Mouse (Mus musculus): ENCODE results near the gene Rpl36.
"Not testable (repeated sequence)": the region's sequence is repeated elsewhere in the genome, so short reads cannot be mapped to it uniquely, and the experiment has no call there.

The Rpl36 gene

DNA sequence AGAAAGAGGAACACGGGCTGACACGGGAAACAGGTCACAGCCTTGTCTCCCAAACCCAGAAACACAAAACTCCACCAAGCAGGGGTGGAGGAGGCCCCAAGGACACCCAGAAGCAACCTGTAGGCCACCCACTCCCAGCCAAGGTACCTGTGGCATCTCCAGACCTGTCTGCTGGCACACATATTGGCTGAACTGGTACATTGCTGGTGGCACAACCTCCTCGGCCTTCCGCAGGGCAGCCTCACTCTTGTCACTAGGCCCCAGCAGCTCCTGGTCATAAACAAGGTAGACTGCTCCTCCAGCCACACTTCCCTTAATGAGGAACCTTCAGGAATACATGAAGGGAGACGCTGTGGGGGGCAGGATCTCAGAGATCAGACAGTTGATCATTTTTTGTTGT, 4.5 kb upstream of the Rpl36 start:
- DNase-seq (ENCODE audit: low read depth, low spot score) = no peak

GRCm38 (mm10) chr17:56609452-56610171, 3.6 kb upstream of the Rpl36 start, which contains the start of gene 2410015M20Rik:
2410015M20Rik (minus strand) TSS chr17:56609771.
- peak; percentile 99 for DNase-seq (ENCODE audit: low read depth, low spot score)

DNA sequence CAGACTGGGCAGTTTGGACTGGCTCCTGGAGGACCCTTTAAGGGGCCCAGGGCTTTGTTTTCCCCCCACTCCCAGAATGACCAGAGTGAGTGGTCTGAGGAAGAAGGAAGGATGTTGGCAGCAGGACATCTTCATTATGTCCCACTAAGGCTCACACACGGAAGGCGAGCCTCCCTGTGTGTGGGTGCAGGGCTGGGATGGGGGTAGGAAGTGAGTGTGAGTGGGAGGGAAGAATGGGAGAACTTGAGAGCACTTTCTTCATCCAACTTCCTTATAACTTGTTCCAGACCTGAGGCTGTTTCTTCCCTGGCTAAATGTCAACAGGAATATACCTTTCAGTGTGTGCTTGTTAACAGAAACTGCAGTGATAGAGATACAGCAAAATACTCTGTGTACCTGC, 1.9 kb upstream of the Rpl36 start:
- DNase-seq (ENCODE audit: low read depth, low spot score) = no peak

- peak; percentile 97 for DNase-seq (ENCODE audit: low read depth, low spot score)
These were observed 1.2 kb upstream of the Rpl36 start for GRCm38 (mm10) chr17:56611861-56612564.

GRCm38 (mm10) chr17:56612565-56612939, 664 bp upstream of the Rpl36 start:
- not testable (repeated sequence) for DNase-seq (ENCODE audit: low read depth, low spot score)

DNA sequence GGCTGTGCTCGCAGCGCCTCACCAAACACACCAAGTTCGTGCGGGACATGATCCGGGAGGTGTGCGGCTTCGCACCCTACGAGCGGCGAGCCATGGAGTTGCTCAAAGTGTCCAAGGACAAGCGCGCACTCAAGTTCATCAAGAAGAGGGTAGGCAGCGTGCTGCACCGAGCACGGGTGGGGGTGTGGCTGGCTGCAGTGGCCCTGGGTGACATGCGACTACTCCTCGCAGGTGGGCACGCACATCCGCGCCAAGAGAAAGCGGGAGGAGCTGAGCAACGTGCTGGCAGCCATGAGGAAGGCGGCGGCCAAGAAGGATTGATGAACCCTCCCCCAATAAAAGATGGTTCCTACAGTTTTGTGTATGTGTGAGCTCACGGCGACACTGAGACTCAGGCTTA, 677 bp downstream of the Rpl36 start:
- DNase-seq (ENCODE audit: low read depth, low spot score) = peak; percentile 85

GRCm38 (mm10) chr17:56614391-56615135, 1.3 kb downstream of the Rpl36 start:
- DNase-seq (ENCODE audit: low read depth, low spot score) = peak; percentile 68

- DNase-seq (ENCODE audit: low read depth, low spot score) = peak; percentile 70
These were observed 2.0 kb downstream of the Rpl36 start for GRCm38 (mm10) chr17:56615136-56615784.

- no peak for DNase-seq (ENCODE audit: low read depth, low spot score)
These were observed 2.6 kb downstream of the Rpl36 start for GRCm38 (mm10) chr17:56615792-56616191.

- DNase-seq (ENCODE audit: low read depth, low spot score) = peak; percentile 33
These were observed 3.5 kb downstream of the Rpl36 start for GRCm38 (mm10) chr17:56616725-56617124.

GRCm38 (mm10) chr17:56617628-56618027, 4.4 kb downstream of the Rpl36 start:
- no peak for DNase-seq (ENCODE audit: low read depth, low spot score)

DNA sequence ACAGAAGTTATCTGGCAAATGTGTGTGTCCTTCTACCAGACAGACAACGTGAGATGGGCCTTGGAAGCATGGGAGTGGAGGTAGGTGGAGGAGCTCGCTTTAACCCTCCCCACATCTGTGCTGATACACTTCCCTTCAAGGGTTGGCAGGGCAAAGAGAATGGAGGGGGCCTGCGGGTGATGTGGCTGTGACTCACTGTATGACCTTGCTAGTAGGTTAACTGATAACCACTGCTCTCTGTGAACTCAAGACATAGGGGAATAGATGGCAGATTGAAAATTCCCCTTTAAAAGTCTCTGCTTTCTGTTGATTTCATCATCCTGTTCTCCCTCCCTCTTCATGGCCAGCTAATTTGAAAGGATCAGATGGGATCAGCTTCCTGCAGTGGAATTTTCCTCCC, 12.3 kb downstream of the Rpl36 start:
- DNase-seq (ENCODE audit: low read depth, low spot score) = no peak

GRCm38 (mm10) chr17:56626260-56626659, 13.0 kb downstream of the Rpl36 start:
- peak; percentile 25 for DNase-seq (ENCODE audit: low read depth, low spot score)

DNA sequence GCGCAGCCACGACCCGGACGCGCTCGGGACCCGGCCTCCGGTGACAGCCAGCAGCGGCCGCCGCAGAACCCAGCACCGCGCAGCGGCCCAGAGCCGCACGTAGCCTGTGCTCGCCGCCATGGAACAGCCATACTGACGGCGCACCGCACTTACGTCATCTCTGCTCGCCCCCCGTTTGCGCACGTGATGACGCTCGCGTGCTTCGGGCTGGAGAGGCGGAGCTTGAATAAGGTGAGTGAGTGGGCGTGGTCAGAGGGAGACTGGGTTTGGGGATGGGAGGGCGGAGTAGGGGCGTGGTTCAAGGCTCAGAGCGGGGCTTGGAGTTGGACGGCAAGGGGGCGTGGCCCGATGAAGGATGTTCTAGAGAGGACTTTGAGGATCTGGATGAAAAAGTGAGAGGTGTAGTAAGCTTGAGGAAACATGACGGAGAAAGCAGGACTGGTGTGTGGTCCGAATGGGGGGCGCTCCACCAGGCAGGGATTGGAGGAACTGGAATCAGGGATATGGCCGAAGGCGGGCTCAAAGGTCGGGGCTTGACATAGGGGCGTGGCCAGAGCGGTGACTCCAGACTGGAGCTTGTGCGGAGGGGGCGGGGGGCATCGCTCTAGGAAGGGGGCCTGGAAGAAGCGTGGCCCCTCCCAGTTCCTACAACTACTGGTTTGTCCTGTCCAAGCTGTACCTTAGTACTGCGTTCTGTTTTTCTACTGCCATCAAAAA, 13.7 kb downstream of the Rpl36 start, which contains the start of gene Lonp1:
Gene Lonp1 (minus strand): TSS at position 134 of the 717 bp plus-strand sequence.
- peak; percentile 99 for DNase-seq (ENCODE audit: low read depth, low spot score)

DNA sequence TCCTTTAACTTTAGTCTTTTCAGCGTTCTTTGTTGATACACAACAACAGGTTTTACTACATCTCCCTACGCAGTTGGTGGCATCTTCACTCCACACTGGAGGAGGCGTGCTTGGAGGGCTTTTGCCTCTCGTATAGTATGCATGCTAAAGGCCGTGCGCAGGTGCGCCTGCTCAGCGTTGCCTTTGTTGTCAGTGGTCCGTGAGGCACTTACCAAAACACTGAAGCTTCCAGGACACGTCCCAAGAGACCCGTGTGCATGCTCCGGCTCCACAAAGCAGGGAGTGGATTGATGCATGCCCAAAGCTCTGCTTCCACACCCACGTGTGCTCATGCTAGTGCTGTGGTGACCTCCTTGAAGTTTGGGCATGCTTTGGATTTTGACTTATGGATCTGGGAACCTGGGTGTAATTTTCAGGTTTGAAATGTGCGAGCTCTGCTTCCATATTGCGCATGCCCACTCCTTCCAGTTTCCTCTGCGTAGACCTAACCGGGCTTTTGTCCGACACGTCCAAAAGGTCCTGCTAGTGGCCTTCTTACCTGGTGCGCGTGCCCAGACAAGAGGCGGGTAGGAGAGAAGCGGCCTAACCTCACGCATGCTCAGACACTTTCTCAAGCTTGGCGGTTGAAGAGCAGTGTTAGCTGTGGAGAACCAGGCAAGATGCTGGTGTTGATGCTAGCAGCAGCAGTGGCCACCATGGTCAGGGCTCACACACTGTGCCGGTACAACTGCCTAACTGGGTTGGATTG, 14.5 kb downstream of the Rpl36 start, which contains the start of gene Catsperd:
Gene Catsperd (plus strand): TSS at position 614 of the 748 bp plus-strand sequence.
- DNase-seq (ENCODE audit: low read depth, low spot score) = peak; percentile 75

DNA sequence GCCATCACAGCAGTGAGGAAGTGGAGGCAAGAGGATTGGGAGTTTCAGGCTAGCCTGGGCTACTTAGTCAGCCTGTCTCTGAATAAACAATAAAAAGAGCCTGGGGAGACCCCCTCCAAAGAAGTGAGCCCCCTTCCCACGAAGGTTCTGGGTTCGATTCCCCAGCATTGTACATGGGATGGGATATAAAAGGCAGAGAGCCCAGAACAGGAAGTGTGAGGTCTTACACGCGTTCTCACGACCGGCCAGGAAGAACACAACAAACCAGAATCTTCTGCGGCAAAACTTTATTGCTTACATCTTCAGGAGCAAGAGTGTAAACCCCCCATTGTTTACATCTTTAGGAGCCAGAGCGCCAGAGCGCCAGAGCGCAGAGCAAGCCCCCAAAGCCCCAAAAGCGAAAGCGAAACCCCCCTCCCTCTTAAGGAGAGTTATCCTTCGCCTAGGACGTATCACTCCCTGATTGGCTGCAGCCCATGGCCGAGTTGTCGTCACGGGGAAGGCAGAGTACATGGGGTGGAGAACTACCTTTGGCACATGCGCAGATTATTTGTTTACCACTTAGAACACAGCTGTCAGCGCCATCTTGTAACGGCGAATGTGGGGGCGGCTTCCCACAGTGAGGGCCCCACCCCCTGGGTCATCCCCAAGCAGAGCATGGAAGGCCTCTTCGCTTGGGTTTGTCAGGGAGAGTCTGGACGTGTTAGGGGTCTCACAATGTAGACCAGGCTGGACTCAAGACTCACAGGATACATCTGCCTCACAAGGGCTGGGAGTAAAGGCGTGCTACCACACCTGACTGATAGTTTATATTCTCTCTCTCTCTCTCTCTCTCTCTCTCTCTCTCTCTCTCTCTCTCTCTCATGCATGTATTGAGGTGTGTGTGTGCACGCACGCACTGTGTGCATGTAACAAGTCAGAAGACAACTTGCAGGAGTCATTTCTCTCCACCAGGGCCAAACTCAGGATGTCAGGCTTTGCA, 16.9 kb downstream of the Rpl36 start:
- DNase-seq (ENCODE audit: low read depth, low spot score) = peak; percentile 30

DNA sequence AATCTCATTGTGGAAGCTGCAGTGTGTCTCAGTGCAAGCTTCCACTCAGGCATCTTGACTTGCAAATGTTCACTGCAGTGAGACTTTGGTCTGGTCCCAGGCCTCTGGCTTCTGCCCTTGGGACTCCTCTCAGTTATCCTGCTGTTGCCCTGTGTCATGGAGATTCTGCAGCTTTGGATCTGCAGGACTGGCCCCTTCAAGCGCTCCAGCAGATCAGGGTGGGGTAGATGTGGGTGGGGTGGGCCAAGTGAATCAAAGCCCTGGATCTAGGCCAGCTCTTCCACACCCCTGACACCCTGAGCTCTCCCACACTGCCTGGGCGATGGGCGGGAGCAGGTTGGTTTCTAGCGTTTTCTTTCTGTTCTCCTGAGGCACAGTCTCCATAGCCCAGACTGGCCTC, 18.6 kb downstream of the Rpl36 start:
- DNase-seq (ENCODE audit: low read depth, low spot score) = peak; percentile 97

- no peak for DNase-seq (ENCODE audit: low read depth, low spot score)
These were observed 20.8 kb downstream of the Rpl36 start for GRCm38 (mm10) chr17:56634023-56634422.

DNA sequence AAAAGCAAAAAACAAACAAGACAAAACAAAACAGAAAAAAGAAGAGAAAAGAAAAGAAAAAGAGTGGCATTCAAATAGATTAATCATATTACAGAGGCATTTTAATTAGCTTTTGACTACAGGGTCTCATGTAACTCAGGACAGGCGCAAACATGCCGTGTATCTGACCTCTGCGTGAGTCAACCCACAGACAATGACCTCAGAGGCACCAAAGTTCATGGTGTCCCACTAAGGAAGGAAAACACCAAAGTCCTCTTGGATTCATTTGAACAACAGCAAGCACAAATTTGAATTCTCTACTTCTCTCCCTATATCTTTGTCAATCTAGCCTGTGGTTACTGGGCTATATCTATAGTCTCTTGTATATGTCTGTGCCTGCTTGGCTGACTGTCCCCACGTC, 30.0 kb downstream of the Rpl36 start:
- DNase-seq (ENCODE audit: low read depth, low spot score) = no peak
